Mouse (Mus musculus) c-Kit-positive CD71-positive TER-119-negative erythroid progenitor cells, embryonic 14.5 days (primary cell): Measurements from ENCODE around the gene Sult2b1.
A peak's percentile ranks its signal among the peaks of the same experiment; 100 is the strongest.

Experiments used
- DNase-seq: peaks from one replicate; pipeline ENCODE4 v3.0.0-alpha.2; 2013; ENCODE audit warnings: low read depth

Gene Sult2b1

DNA sequence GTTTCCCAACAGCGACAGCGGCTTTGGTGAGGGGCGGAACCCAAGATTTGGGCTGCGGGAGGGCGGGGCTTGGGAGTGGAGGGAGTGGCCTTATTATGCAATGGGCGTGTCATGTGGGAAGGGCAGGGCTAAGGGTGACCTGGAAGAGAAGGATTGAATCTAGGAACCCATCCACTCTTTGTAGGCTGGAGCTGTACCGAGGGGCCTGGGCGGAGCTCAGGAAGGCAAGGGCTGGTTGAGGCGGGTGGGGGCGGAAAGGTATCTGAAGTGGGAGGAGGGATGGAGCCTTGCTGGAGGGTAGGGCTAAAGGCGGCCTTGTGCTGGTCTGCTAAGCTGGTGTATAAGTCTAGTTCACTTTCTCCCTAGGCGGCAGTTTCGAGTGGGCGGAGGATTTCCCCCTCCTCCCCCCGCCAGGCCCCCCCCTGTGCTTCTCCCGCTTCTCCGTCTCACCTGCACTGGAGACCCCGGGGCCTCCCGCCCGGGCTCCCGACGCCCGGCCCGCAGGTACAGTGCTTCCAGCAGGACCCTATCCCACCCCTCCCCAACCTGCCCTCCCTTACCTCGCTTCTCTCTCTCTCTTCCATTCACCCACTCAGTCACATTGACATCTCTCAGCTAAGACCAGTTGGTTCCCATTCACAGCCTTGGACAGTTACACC, 16.2 kb upstream of the Sult2b1 start:
- DNase-seq = peak; percentile 62

DNA sequence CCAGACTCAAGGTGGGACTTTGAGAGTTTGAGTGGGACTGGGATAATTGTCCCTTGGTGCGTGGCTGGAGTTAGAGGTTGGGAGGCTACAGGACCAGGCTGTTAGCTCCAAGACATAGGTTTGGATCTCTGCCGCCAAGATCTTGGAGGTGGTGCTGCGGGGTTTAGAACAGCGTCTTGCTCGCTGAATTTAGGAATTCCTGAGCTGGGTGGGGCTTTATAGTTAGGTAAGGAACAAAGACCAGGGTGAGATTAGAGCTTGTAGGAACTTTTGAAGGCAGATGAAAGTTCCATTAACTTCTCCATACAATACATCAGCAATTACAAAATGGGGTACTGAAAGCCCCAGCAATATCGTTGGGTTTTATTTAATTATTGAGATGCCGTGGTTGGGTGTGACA, 15.5 kb upstream of the Sult2b1 start:
- DNase-seq = no peak

DNA sequence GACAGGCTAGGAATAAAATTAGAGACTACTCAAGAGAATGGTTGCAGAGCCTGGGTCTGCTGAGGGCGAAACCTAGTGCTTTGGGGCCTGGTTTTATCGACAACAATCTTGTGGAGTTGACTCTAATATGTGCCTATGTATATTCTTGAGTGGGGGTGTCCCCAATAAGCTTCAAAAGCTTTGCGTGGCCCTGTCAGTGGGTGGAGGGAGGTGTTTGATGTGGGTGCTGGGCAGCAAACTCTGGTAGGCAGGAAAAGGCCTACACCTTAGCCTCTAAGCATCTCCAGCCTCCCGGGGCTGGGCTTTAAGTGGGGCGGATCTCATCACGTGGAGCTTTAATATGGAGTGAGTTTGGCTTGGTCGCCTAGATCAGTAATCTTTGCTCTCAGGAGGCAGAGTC, 14.5 kb upstream of the Sult2b1 start:
- DNase-seq = no peak

DNA sequence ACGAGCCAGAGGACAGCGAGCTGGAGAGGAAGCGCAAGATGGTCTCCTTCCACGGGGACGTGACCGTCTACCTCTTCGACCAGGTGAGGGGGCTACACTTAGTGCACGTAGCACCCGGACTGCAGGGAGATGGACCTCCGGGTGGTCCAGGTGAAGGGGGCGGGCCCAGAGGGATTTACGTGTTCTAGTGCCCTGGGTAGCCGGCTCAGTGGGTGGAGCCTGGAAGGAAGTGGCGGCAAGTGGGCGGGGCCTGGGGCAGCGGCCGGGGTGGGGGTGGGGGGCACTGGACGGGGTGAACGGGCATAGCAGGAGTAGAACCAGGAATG, 14.0 kb upstream of the Sult2b1 start:
- DNase-seq = no peak

DNA sequence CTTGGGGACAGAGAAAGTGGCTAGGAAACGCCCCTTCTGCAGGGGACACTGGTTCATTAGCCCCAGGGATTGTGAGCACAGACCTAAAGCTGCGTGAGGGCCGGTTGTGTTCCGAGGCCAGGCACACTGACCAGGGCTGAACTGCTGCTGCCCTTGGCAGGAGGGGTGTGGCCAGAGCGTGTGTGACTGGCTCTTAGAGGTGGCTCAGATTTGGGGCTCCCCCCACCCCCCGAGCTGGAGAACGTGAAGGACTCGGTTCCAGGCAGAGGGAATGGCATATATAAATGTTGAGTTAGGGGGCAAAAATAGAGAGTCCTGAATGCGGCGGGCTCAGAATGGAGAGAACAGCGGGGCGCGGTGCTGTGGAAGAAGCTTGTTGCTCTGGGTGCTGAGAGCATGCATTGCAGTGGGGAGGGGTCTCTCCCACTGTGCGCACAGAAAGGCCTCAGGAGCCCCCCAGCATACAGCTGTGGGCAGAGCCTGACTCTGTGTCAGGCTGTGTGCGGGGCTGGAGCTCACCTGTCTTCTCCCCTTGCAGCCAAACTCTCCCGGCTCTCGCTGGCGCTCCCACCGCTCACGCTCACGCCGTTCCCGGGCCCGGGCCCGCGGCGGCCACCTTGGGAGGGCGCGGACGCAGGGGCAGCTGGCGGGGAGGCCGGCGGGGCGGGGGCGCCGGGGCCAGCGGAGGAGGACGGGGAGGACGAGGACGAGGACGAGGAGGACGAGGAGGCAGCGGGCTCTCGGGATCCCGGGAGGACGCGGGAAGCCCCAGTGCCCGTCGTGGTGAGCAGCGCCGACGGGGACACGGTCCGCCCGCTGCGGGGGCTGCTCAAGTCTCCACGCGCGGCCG, 13.4 kb upstream of the Sult2b1 start:
- no peak for DNase-seq

DNA sequence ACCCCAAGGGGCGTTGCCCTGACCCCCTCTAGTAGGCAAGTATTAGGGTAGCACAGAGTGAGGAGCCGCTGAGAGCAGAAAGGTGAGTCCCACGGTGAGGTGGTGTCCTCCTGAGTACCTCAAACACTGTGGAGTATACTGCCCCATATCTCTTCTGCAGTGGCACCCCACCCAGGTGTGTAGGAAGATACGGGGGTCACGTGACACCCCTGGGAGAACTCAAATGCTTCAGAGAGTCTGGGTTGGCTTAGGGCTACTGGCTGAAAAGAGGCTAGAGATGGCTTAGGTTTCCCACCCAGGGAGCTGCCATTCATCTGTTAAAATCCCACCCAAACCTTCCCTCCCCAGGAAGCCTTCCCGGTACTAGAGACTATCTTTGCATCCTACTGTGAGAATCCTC, 12.5 kb upstream of the Sult2b1 start:
- DNase-seq = peak; percentile 71

DNA sequence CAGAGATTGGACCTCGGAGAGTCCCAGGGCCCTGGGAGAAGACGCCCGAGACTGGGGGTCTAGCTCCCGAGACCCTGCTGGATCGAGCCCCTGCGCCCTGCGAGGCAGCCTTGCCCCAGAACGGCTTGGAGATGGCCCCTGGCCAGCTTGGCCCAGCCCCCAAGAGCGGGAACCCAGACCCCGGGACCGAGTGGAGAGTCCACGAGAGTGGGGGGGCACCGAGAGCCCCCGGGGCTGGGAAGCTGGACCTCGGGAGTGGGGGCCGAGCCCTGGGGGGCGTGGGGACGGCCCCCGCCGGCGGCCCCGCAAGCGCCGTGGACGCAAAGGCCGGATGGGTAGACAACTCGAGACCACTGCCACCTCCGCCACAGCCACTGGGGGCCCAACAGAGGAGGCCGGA, 10.5 kb upstream of the Sult2b1 start:
- DNase-seq = no peak

DNA sequence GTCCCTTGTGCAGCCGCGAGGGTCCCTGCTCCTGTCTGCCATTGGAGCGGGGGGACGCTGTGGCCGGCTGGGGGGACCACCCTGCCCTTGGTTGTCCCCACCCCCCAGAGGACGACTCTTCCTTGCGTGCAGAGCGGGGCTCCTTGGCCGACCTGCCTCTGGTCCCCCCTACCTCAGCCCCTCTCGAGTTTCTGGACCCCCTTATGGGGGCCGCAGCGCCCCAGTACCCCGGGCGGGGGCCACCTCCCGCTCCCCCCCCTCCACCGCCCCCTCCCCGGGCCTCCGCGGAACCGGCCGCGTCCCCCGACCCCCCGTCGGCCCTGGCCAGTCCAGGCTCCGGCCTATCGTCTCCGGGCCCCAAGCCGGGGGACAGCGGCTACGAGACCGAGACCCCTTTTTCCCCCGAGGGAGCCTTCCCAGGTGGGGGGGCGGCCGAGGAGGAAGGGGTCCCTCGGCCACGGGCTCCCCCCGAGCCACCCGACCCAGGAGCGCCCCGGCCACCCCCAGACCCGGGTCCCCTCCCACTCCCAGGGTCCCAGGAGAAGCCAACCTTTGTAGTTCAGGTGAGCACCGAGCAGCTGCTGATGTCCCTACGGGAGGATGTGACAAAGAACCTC, 9.6 kb upstream of the Sult2b1 start:
- DNase-seq = no peak

DNA sequence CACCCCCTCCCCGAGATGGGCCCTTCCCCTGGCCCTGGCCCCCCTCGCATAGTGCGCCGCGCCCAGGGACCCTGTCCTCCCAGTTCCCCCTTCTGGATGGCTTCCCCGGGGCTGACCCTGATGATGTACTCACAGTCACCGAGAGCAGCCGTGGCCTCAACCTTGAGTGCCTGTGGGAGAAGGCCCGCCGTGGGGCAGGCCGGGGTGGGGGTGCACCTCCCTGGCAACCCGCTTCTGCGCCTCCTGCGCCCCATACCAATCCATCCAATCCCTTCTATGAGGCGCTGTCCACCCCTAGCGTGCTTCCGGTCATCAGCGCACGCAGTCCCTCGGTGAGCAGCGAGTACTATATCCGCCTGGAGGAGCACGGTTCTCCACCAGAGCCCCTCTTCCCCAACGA, 8.8 kb upstream of the Sult2b1 start:
- DNase-seq = no peak

DNA sequence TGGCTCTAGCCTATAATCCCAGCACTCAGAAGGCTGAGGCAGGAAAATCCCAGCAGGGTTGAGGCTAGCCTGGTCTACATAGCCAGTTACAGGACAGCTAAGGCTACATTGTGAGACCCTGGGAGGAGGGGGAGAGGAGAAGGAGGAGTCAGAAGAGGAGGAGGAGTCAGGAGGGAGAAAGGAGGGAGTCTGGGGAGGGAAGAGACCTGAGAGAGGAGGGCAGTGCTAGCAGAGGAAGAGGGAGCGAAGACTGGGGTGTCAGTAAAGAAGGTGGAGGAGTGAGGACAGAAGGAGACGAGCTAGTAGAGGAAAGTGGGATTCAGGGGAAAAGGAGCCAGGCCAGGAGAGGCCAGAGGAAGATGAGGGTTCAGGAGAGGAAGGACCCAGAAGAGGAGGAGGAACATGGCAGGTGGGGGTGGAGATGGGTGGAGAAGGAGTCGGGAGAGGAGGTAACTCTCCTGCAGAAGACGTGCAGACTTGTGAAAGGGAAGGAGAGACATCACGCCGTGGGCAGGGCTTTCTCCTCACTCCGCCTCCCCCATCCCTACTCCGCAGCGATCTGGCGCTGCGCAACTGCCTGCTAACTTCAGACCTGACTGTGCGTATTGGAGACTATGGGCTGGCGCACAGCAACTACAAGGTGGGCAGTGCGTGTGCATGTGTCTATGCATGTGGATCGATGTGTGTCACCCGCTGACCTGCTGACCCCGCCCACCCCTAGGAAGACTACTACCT, 7.5 kb upstream of the Sult2b1 start:
- no peak for DNase-seq

DNA sequence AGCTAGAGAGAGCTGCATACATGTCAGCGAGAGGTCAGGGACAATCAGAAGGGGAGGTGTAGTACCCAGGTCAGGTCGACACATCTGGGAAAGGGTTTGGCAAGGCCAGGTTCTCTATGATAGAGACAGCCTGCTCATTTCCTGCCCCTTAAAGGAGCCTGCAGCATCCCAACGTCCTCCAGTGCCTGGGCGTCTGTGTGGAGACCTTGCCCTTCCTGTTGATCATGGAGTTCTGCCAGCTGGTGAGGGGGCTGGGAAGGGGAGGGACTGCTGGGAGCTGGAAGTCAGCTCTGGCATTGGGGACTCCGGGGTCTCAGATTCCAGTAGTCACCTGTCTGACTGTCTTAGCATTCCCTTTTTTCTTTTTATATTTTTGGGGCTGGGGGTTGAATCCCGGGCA, 6.3 kb upstream of the Sult2b1 start:
- DNase-seq = no peak

DNA sequence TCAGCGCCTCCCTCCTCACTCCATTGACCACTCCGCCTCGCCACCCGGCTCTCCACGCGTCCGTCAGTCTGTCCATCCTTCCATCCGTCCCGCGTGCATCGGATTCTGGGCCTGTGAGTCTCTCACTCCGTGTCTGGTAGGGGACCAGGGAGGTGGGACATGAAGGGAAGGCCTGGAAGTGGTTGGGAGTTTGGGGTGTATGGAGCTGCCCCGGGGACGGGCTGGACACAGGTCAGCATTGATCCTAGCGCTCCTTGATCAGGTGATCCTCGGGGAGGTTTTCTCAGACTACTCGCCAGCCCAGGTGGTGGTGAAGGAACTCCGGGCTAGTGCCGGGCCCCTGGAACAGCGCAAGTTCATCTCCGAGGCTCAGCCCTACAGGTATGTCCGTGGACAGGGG, 3.2 kb upstream of the Sult2b1 start:
- DNase-seq = no peak

DNA sequence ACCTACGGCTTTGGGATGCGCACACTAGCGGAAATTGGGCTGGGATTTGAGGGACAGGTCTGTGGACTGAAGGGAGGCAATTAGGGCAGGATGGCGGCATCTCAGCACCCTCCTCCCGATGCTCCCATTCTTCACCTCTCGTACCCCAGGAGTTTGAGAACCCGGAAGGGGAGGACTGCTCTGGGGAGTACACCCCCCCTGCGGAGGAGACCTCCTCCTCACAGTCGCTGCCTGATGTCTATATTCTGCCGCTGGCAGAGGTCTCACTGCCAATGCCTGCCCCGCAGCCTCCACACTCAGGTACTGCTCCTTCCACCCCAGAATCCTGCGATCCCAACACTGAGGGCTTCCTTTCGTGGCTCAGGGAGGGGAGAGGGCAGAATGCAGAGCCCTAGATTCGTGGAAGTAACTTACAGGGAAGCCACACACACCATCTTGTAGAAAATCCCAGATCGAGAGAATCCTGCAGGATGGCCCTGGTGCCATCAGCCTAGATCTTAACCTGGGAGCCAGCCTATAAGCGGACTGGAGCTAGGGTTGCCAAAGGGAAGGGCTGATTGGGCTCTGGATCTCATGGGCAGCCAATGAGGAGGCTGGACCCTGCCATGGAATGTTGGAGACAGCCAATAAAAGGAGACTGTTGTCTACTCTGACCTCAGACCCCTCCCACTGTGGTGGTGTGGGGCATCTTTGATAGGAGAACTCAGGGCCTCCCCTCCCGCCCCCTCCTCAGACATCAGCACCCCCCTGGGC, 2.4 kb upstream of the Sult2b1 start:
- DNase-seq = no peak

DNA sequence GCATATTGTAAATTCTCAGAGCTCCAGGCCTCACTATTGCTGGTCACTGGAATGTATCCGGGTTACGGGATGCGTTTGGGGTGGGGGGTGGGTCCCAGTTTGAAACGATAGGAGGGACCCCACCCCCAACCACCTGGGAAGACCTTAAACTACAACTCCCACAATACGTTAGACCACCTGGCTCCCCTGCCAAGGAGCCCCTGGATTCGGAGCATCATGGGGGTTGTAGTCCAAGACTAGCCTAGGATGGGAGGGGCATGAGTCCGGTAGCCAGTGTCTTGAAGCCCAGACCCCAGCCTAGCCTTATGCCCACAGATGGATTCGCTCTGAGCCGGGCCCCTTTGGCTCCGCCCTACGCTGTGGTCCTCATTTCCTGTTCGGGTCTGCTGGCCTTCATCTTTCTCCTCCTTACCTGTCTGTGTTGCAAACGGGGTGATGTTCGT, 1.7 kb upstream of the Sult2b1 start:
- no peak for DNase-seq

DNA sequence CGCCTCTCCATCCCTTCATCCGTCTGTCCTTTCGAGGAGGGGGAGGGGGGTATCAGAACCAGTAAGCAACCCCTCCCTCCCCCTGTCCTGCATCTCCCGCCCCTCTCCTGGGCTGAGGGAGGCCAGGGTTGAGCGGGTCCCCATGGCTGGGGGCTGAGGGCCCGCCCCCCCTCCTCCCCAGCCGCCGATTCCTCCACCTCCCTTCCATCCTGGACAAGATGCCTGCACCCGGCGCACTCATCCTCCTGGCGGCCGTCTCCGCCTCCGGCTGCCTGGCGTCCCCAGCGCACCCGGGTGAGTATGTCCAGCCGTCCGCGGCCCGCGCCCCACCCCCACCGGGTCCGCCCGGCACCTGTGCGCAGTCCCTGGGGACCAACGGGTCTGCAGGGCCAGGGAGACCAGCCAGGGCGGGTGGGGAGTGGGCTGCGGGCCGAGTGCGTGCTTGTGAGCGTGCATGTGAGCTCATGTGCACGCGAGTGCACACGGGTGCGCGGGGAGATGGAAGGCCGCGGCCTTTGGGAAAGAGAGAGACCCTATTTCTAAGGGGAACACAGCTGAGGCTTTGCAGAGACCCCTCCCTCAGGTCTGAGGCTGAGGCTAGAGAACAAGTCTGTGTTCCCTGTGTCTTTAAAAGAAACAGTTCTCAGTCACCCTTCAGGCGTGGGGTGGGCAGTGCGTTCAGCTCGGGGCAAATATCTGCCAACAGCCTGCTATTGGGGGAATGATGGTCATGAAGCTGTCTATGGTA, 1.1 kb upstream of the Sult2b1 start:
- no peak for DNase-seq

DNA sequence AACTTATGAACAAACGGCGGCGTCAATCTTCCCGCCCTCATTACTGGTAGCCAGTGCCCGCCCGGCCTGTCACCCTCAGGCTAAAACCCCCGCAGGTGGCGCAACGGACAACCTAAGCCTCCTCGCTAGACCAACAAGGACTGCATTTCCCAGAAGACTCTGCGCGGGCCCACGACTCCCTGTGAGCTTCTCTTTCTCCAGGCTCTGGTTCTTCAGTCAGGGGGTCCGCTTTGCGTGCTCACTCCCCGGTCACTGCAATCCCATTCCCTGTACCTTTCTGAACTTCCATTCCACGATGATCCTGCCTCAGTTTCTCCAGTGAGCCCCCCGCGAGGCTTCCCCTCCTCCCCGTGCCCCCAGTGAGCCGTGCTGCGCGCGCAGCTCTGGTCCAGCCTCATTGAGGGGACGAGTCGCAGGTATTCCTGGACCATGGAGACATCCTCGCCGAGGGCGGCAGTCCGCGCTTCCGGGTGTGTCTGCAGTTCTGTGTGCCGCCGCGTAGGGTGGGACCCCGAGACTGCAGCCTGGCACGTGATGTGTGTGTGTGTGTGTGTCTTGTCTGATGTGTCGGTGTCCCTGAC, 868 bp downstream of the Sult2b1 start, which contains the start of gene Lmtk3:
Lmtk3 (plus strand) TSS at position 228 of the 581 bp plus-strand sequence.
- peak; percentile 40 for DNase-seq

DNA sequence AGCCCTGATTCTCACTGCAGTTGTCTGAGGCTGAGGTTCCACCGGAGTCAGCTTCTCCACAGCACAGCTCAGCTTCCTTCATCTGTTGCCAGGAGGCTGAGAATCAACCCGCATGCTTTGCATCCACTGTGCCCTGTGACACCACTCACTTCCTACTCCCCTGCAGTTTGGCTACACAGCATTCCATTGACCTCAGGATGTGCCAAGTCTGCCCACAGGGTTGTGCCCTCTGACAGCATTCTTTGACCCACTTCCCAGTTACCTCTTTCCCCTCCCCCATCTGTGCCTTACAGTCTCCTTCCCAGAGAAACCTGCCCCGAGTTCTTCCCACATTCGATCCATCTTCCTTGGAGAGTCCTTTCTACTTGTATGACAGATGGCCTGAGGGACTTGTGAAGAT, 2.2 kb downstream of the Sult2b1 start:
- DNase-seq = no peak

DNA sequence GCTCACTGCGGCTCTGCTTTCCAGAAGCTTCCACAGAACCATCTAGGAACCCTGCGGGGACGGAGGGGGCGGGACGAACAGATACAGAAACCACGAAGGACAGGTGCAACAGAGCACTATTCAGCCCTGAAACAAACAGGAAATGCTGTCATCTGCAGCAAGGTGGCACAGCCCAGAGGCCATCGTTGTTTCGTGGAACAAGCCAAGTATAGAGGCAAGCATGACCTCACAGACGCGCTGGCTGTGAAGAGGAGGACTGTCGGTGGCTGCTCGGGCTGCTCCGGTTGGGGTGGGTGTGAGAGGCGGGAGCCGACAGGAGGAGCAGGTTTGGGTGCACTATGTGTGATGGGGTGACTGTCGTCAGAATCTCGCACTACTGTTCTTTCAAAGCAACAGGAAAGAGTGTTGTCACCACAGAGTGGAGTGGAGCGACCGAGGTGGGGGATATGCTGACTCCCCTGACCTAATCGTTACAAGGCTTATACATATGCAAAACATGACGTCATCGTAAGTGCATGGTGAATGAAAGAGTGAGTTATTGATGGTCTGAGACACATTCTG, 5.3 kb downstream of the Sult2b1 start:
- DNase-seq = no peak

DNA sequence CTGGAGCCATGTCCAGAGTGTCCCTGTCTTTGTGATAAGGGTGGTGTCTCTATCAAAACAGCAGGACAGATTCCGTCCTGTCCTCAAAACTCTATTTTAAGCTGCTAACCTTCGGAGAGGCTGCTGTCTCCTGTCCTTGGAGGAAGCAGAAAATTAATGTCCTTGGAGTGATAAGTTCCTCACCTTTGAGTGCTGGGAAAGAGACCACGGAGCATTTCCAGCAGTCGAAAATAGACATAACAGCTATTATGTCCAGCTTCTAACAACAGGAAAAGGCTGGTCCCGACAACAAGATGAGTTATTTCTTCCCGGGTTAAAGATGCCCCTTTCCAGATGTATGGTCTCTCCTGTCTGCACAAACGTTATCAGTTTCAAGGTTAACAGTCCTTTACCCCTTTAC, 9.2 kb downstream of the Sult2b1 start:
- DNase-seq = no peak

DNA sequence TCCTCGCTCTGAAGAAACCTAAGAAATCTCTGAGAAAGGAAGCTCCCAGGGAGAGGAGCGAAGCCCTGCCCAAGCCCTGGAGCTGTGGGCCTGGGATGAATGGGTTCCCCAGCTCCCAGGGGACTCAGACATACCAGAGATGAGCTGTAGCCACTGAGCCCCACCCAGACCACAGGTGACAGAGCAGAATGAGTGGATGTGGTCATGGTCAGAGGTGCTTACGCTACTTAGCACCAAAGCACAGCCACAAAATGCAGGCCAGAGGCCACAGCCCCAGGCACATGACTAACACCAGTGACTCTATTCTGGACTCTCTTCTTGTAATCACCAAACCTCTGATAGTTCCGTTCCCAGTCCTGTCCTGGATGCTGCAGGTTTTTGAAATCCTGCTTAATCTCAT, 13.4 kb downstream of the Sult2b1 start:
- no peak for DNase-seq
